Mouse (Mus musculus): ENCODE results near the gene Olfr372. TPM values are rescaled to one million over a fixed set of nuclear protein-coding genes. Genes with fewer than 3 reads are reported as not detected.
"Not testable (repeated sequence)": the region's sequence is repeated elsewhere in the genome, so short reads cannot be mapped to it uniquely, and the experiment has no call there.

Gene Olfr372
- total and polyA plus RNA-seq, 3 experiments, result not detected

DNA sequence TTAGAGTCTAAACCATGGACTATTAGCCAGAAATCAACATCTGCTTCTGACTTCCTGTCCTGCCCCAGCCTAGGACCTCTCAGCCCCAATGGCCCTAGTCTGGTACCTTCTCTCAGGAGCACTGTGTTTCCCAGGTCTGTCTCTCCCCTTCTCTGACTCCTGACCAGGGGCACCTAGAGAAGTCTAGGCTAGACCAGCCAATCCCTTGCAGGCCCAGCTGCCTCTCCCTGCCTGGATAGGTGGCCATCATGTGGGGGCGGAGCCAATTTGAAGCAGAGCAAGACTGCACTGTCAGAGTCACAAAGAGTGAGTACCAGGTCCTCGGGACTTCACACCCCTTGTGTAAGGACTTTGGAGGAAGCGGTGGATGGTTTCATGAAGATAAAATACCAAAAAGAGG, 31.5 kb upstream of the Olfr372 start, which contains the start of gene Cyp4f18:
Gene Cyp4f18, minus strand, starts transcription at position 154 of the 400 bp plus-strand sequence.
- no peak within 1 kb of the TSS for H3K27ac ChIP-seq (ENCODE audit: insufficient read depth, low read depth)
- dilution Hi-C loops (cut with MboI; ENCODE audit: extremely low pct_ligation_motif_present, extremely low pct_unique_long_range_greater_than_20kb, low sequenced_read_pairs), result no loop called here
- peak; percentile 79 for DNase-seq (ENCODE audit: extremely low read depth)

DNA sequence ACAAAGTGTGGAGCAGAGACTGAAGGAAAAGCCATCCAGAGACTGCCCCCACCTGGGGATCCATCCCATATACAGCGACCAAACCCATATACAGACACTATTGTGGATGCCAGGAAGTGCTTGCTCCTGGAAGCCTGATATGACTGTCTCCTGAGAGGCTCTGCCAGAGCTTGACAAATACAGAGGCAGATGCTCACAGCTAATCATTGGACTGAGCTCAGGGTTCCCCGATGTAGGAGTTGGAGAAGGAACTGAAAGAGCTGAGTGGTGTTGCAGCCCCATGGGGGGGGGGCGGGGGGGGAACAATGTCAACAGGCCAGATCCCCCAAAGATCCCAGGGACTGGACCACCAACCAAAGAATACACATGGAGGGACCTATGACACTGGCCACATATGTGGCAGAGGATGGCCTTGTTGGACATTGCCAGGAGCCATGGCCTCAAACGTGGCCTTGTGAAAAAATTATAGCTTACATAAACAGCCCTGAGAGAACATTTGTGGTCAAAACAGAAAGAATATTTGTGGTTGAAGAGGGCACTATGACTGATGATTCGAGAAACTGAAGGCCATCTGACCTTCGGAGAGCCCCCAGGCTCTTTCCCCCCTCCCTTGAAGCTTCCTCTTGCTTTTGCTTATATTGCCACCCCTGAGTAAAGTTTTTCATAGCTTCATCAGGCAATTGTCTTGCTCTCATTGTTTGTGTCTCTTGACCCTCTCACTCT, 27.4 kb upstream of the Olfr372 start:
- DNase-seq (ENCODE audit: extremely low read depth); H3K4me3 ChIP-seq (replicated peaks in 1 of 3; ENCODE audit: low read depth in 2 of 3, low read length in 2 of 3, poor library complexity in 1 of 3); H3K9me3 ChIP-seq (replicated peaks; ENCODE audit: low read length); H3K9ac ChIP-seq (ENCODE audit: insufficient read depth, low read depth); H3K79me2 ChIP-seq (replicated peaks; ENCODE audit: control insufficient read depth, extremely low read depth, insufficient read depth, poor library complexity, severe bottlenecking); H3K36me3 ChIP-seq (replicated peaks in 1 of 2; ENCODE audit: control insufficient read depth in 1 of 2, insufficient read depth in 1 of 2, low read length in 1 of 2); H3K27me3 ChIP-seq (replicated peaks); dilution Hi-C loops (cut with MboI; ENCODE audit: extremely low pct_ligation_motif_present, extremely low pct_unique_long_range_greater_than_20kb, low sequenced_read_pairs); H3K4me2 ChIP-seq (ENCODE audit: insufficient read depth, low read depth, poor library complexity, severe bottlenecking); H3K27ac ChIP-seq (ENCODE audit: insufficient read depth, low read depth): not testable (repeated sequence)
- TF ChIP-seq ETS1 (conservative IDR thresholded peaks at IDR 0.05; ENCODE audit: low read depth, low read length), result peak; percentile 19; the same call in 1 of the 2 replicates
- TF ChIP-seq EP300 (IDR thresholded peaks at IDR 0.05; ENCODE audit: low read length), result peak; percentile 58
- TF ChIP-seq IRF4 (IDR thresholded peaks at IDR 0.05; ENCODE audit: low read depth, low read length), result peak; percentile 63
- H3K4me1 ChIP-seq (ENCODE audit: control insufficient read depth in 1 of 2, insufficient read depth in 2 of 2), result peaks cover 11 to 45% of the 10 kb centered on the region in 2 experiments
- in situ Hi-C loops (cut with MboI; ENCODE audit: low pct_ligation_motif_present, low pct_unique_long_range_greater_than_20kb, low sequenced_read_pairs), result loop anchor here (25.0 kb wide), 1 partner anchor 876 kb away; no protein-coding TSS in a partner anchor

More for the DNA sequence above, 31.5 kb upstream of the Olfr372 start, which contains the start of gene Cyp4f18:
- TF ChIP-seq USF1 (IDR thresholded peaks at IDR 0.05; ENCODE audit: low read depth, low read length) (no peak), TBP (conservative IDR thresholded peaks at IDR 0.05; ENCODE audit: low read depth, low read length) (0 out of 2 replicates have a peak, but pooled peaks have one; percentile 31), POLR2A (IDR thresholded peaks at IDR 0.05; ENCODE audit: low read depth, low read length) (peak; percentile 44; the same call in 1 of the 2 replicates), PAX5 (IDR thresholded peaks at IDR 0.05; ENCODE audit: low read length) (no peak)
- H3K9ac ChIP-seq (ENCODE audit: insufficient read depth, low read depth), result no peak within 1 kb of the TSS
- H3K4me1 ChIP-seq (ENCODE audit: control insufficient read depth in 1 of 2, insufficient read depth in 2 of 2), result peaks cover 13 to 50% of the 10 kb centered on the region in 2 experiments
- peak within 1 kb of the TSS in 2 of 3 experiments; percentile 47 to 50 for H3K4me3 ChIP-seq (replicated peaks in 1 of 3; ENCODE audit: low read depth in 2 of 3, low read length in 2 of 3, poor library complexity in 1 of 3)
- peaks cover 0 to 12% of the 10 kb centered on the region in 2 experiments for H3K36me3 ChIP-seq (replicated peaks in 1 of 2; ENCODE audit: control insufficient read depth in 1 of 2, insufficient read depth in 1 of 2, low read length in 1 of 2)
- H3K9me3 ChIP-seq (replicated peaks; ENCODE audit: low read length), result no peaks in the 10 kb centered on the region
- no peaks in the 10 kb centered on the region for H3K79me2 ChIP-seq (replicated peaks; ENCODE audit: control insufficient read depth, extremely low read depth, insufficient read depth, poor library complexity, severe bottlenecking)
- peak within 1 kb of the TSS; percentile 31 for H3K4me2 ChIP-seq (ENCODE audit: insufficient read depth, low read depth, poor library complexity, severe bottlenecking)
- in situ Hi-C loops (cut with MboI; ENCODE audit: low pct_ligation_motif_present, low pct_unique_long_range_greater_than_20kb, low sequenced_read_pairs), result loop anchor here (25.0 kb wide), 1 partner anchor 872 kb away; no protein-coding TSS in a partner anchor
- H3K27me3 ChIP-seq (replicated peaks), result no peaks in the 10 kb centered on the region

DNA sequence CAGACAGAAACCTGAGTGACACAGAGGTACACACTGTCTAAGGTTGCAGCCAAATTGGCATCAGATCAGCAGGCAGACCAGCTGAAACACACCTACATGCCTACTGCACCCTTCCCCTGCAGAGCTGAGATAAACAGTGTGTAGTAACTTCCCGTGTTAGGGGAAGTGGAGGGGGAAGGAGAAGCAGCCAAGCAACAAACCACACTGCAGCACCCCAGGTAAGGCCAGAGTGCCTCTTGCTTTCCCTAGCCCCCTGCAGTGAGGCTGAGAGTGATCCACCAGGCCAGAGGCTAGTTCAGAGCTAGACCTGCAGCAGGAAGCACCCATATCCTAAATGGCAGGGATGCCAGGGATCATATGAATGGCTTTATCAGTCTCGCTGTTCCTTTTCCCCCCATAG, 23.7 kb upstream of the Olfr372 start:
- H3K36me3 ChIP-seq (replicated peaks in 1 of 2; ENCODE audit: control insufficient read depth in 1 of 2, insufficient read depth in 1 of 2, low read length in 1 of 2); H3K27me3 ChIP-seq (replicated peaks); H3K4me3 ChIP-seq (replicated peaks in 1 of 3; ENCODE audit: low read depth in 2 of 3, low read length in 2 of 3, poor library complexity in 1 of 3); H3K9me3 ChIP-seq (replicated peaks; ENCODE audit: low read length); DNase-seq (ENCODE audit: extremely low read depth); dilution Hi-C loops (cut with MboI; ENCODE audit: extremely low pct_ligation_motif_present, extremely low pct_unique_long_range_greater_than_20kb, low sequenced_read_pairs); H3K27ac ChIP-seq (ENCODE audit: insufficient read depth, low read depth); H3K79me2 ChIP-seq (replicated peaks; ENCODE audit: control insufficient read depth, extremely low read depth, insufficient read depth, poor library complexity, severe bottlenecking); H3K9ac ChIP-seq (ENCODE audit: insufficient read depth, low read depth); H3K4me2 ChIP-seq (ENCODE audit: insufficient read depth, low read depth, poor library complexity, severe bottlenecking): not testable (repeated sequence)
- in situ Hi-C loops (cut with MboI; ENCODE audit: low pct_ligation_motif_present, low pct_unique_long_range_greater_than_20kb, low sequenced_read_pairs), result loop anchor here (25.0 kb wide), 1 partner anchor 880 kb away; no protein-coding TSS in a partner anchor
- peaks cover 6 to 31% of the 10 kb centered on the region in 2 experiments; a peak in 3 of 4 replicates for H3K4me1 ChIP-seq (ENCODE audit: control insufficient read depth in 1 of 2, insufficient read depth in 2 of 2)

Measured in CH12.LX (cell line).